Mouse (Mus musculus) C2C12 (cell line): ENCODE data around the gene Awat1. TPM values are rescaled to one million over a fixed set of nuclear protein-coding genes. Genes with fewer than 3 reads are reported as not detected.

Experiments
- H3K27me3 ChIP-seq: one replicate; pipeline ENCODE4 v1.6.1; 2011; ENCODE audit not compliant: control insufficient read depth, insufficient read depth, insufficient read length
- H3K36me3 ChIP-seq: one replicate; pipeline ENCODE4 v1.6.1; 2011; ENCODE audit not compliant: control insufficient read depth, insufficient read depth
- H3K4me3 ChIP-seq: one replicate; pipeline ENCODE4 v1.5.1; 2011; ENCODE audit warnings: mild to moderate bottlenecking, control low read depth; ENCODE audit not compliant: poor library complexity, insufficient read depth, severe bottlenecking
- H3K79me2 ChIP-seq: one replicate; pipeline ENCODE4 v1.6.1; 2011; ENCODE audit not compliant: control insufficient read depth, insufficient read depth
- H3K79me3 ChIP-seq: one replicate; pipeline ENCODE4 v1.6.1; 2011; ENCODE audit warnings: low read depth, control low read depth
- H3ac ChIP-seq: one replicate; pipeline ENCODE3; 2011; ENCODE audit warnings: low read depth; ENCODE audit not compliant: control insufficient read depth, insufficient read length
- CEBPB ChIP-seq: IDR thresholded peaks from one replicate; pipeline ENCODE4 v1.6.1; 2011; ENCODE audit warnings: low read depth, mild to moderate bottlenecking, control low read depth, moderate library complexity
- CTCF ChIP-seq: IDR thresholded peaks from one replicate; pipeline ENCODE4 v1.5.1; 2011; ENCODE audit not compliant: control insufficient read depth, insufficient read depth, insufficient read length
- FOSL1 ChIP-seq: IDR thresholded peaks from one replicate; pipeline ENCODE4 v1.8.0; 2011; ENCODE audit warnings: mild to moderate bottlenecking, low read length; ENCODE audit not compliant: poor library complexity, insufficient read depth, severe bottlenecking
- MAX ChIP-seq: IDR thresholded peaks from one replicate; pipeline ENCODE4 v1.6.1; 2011; ENCODE audit warnings: mild to moderate bottlenecking, control low read depth
- MYOD1 ChIP-seq: IDR thresholded peaks from one replicate; pipeline ENCODE4 v1.6.1; 2011; ENCODE audit warnings: low read depth; ENCODE audit not compliant: control insufficient read depth, insufficient read length
- MYOG ChIP-seq: IDR thresholded peaks from one replicate; pipeline ENCODE4 v1.6.1; 2011; ENCODE audit not compliant: control insufficient read depth, insufficient read length; ENCODE audit errors: extremely low read depth
- USF1 ChIP-seq: IDR thresholded peaks from one replicate; pipeline ENCODE4 v1.6.1; 2011; ENCODE audit warnings: low read depth, mild to moderate bottlenecking, control low read depth, moderate library complexity
- polyA plus RNA-seq: library from polyadenylated mRNA; unstranded; fragments of >200 nt; fragmentation: generic; extraction: Trizol; gene quantifications from one replicate; pipeline ENCODE4 v1.2.1, GENCODE M21; 2012; ENCODE audit warnings: missing spikeins

Gene Awat1
- polyA plus RNA-seq, 1 experiment = not detected

- Histone ChIP-seq H3ac (no peak within 1 kb of the TSS), H3K36me3 (no peaks in the 10 kb centered on the region), H3K27me3 (no peaks in the 10 kb centered on the region), H3K79me3 (no peaks in the 10 kb centered on the region), H3K79me2 (no peaks in the 10 kb centered on the region), H3K4me3 (no peak within 1 kb of the TSS)
- TF ChIP-seq FOSL1 (no peak), CEBPB (no peak)
These were observed 33.3 kb downstream of the Awat1 start, which contains the start of gene Arr3 for GRCm38 (mm10) chrX:100605314-100605713. TSS of gene Arr3 (plus strand) at chrX:100605497.

GRCm38 (mm10) chrX:100618488-100618887 is 46.4 kb downstream of the Awat1 start:
- Histone ChIP-seq H3ac (no peak overlapping the region), H3K4me3 (no peak overlapping the region), H3K27me3 (no peaks in the 10 kb centered on the region), H3K36me3 (peaks cover 7% of the 10 kb centered on the region), H3K79me3 (no peaks in the 10 kb centered on the region), H3K79me2 (no peaks in the 10 kb centered on the region)
- TF ChIP-seq MYOG = no peak
- no peak for TF ChIP-seq MAX
- no peak for TF ChIP-seq USF1
- TF ChIP-seq CTCF = no peak

GRCm38 (mm10) chrX:100621366-100621765 is 49.3 kb downstream of the Awat1 start:
- Histone ChIP-seq H3ac (no peak overlapping the region), H3K27me3 (no peaks in the 10 kb centered on the region), H3K4me3 (no peak overlapping the region), H3K79me2 (peaks cover 12% of the 10 kb centered on the region), H3K36me3 (peaks cover 7% of the 10 kb centered on the region), H3K79me3 (peaks cover 9% of the 10 kb centered on the region)
- TF ChIP-seq USF1 (no peak), CEBPB (no peak), FOSL1 (no peak), CTCF (no peak), MYOG (no peak), MAX (no peak), MYOD1 (no peak)

GRCm38 (mm10) chrX:100624242-100624641 is 52.2 kb downstream of the Awat1 start:
- H3K36me3 ChIP-seq = peaks cover 17% of the 10 kb centered on the region

DNA sequence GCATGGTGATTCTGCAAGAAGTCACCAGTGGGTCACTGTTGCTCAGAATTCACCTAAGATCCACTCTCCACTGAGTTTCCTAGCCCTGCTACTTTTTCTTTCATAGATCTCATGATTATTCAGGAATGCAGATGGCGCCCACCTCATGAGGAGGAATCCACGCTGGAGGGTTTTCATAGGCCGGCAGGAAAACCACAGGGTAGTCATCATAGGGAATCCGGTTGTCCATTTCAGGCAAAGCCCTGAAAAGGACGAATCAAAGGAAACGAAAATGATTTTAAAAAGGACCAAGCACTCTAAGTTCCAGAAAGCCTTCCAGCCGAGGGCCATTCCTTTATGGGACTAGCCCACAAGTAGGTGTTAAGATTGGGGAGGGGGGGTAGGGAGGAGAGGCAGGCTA is 53.1 kb downstream of the Awat1 start:
- Histone ChIP-seq H3K27me3 (no peaks in the 10 kb centered on the region), H3K36me3 (peaks cover 17% of the 10 kb centered on the region), H3ac (no peak overlapping the region), H3K79me2 (peaks cover 50% of the 10 kb centered on the region), H3K4me3 (peak overlapping the region; percentile 60), H3K79me3 (peaks cover 40% of the 10 kb centered on the region)
- no peak for TF ChIP-seq MYOD1
- TF ChIP-seq FOSL1 = no peak
- TF ChIP-seq MYOG = no peak
- TF ChIP-seq CEBPB = no peak
- TF ChIP-seq MAX = no peak

More at GRCm38 (mm10) chrX:100624242-100624641, 52.2 kb downstream of the Awat1 start:
- H3K27me3 ChIP-seq = no peaks in the 10 kb centered on the region
- TF ChIP-seq CEBPB (no peak), USF1 (no peak), FOSL1 (no peak), MYOD1 (no peak), MAX (no peak), MYOG (no peak), CTCF (no peak)
- peaks cover 41% of the 10 kb centered on the region for H3K79me2 ChIP-seq
- H3K4me3 ChIP-seq = no peak overlapping the region
- H3K79me3 ChIP-seq = peaks cover 34% of the 10 kb centered on the region
- H3ac ChIP-seq = no peak overlapping the region

DNA sequence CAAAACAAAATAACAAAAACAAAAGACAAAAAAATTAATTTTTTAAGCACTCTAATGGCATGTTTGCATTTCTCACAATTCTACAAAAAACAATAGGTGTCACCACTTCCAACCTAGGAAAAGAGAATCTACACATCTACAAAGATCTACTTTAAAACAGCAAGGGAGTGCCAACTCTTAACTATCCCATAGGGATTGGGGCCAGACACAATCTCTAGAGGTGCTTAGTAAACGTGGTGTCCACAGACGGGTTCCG is 53.4 kb downstream of the Awat1 start, which contains the start of gene Kif4:
Gene Kif4, plus strand, starts transcription at position 192 of the 256 bp plus-strand sequence.
- Histone ChIP-seq H3K36me3 (peaks cover 17% of the 10 kb centered on the region), H3K79me3 (peaks cover 41% of the 10 kb centered on the region), H3K79me2 (peaks cover 53% of the 10 kb centered on the region), H3ac (peak within 1 kb of the TSS; percentile 83), H3K4me3 (peak within 1 kb of the TSS; percentile 60), H3K27me3 (no peaks in the 10 kb centered on the region)
- TF ChIP-seq CEBPB = no peak
- no peak for TF ChIP-seq MAX
- TF ChIP-seq MYOG = no peak
- TF ChIP-seq CTCF = no peak
- TF ChIP-seq USF1 = no peak
- no peak for TF ChIP-seq FOSL1
- TF ChIP-seq MYOD1 = no peak
